Mouse (Mus musculus) liver, postnatal 0 days (tissue): ENCODE measurements around the gene Sclt1.

Experiments
- CTCF ChIP-seq: sonication (generic); IDR thresholded peaks from 2 replicates; pipeline ENCODE4 v1.5.1; 2016; ENCODE audit warnings: antibody characterized with exemption, low read depth
- EP300 ChIP-seq: IDR thresholded peaks from 2 replicates; pipeline ENCODE4 v1.6.1; 2016; ENCODE audit warnings: antibody characterized with exemption, low read depth, mild to moderate bottlenecking

DNA sequence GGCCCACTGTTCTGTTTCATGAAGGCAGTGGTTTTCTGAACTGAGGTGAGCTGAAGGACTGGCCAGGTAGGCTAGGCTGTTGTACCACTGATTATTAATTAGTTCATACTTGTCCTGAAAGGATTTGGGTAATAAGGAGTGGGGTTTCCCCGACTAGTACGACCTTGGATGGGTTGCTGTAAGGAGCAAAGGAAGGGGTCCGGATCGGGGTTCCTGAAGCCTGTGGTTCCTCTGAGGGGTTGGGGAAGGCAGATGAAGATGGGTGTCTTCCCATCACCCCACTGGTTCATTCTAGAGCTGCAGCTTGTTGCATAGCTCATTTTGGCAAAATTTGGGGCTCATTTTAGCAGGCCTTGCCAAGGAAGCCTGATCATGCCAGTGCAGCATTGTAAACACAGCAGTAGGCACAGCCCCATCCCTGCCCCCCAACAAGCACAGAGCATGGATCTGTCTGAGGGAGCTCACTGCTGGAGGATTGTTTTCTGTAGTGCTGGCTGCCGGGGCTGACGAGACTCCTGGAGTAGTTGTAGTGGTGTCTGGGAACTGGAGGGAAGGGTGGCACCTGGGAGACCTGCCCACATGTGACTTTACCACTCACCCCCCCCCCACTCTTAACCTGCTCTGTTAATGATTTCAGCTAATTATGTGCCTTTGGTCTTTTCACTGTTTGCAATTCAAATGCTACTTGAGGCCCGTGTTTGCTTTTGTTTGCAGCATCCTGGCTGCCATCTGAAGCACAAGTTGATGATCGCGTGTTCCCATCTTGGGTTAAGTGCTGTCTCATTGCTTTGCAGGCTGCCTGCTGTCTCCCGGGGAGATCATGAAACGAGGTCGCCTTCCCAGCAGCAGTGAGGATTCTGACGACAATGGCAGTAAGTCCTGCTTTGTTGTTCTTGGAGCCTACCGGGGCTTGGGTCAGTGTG is 161.7 kb downstream of the Sclt1 start:
- no peak for TF ChIP-seq CTCF
- TF ChIP-seq EP300 = no peak
